10 mouse cellular contexts compared by ENCODE assay signal in the genomic region with DNA sequence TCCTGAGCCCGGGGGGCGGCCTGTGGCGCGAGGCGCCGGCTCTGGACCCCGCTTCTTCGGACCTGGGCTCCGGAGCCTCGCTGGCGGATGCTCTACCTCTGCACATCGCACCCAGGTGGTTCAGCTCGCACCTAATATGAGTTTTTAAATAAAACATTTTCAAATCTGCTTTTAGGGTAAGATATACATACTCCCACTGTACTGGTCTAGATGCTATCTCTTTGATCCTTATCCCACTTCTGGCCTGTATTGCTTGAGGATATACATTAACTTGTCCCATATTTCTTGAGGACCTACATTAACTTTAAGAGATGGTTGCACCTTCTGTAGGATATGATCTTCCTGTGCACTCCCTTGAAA. TPM values are rescaled to one million over a fixed set of nuclear protein-coding genes. Genes with fewer than 3 reads are reported as not detected.
DNase-seq lines count a peak whose midpoint lies in the region; ATAC-seq and TF ChIP-seq lines count a peak whose summit lies in the region.
"Had no signal": no experiment of that assay in that cellular context is flagged by ENCODE, and none has a peak within 500 bp of the region (broad histone marks: within the 10 kb centered on the region; RNA-seq: fewer than 3 reads in every experiment).

No protein-coding gene starts in this region.

- H3K4me3 ChIP-seq in heart, embryonic 13.5 days, result peak overlapping the region; percentile 58
- H3K4me3 ChIP-seq in ES-E14 (ENCODE audit: insufficient read depth in 1 of 2, low read depth in 1 of 2, low read length in 2 of 2, poor library complexity in 1 of 2, severe bottlenecking in 1 of 2), result peak overlapping the region; percentile 71 to 82
- H3K4me3 ChIP-seq in hindbrain, embryonic 10.5 days, result peak overlapping the region; percentile 55
- H3K4me3 ChIP-seq in liver, postnatal 0 days (ENCODE audit: low read depth, low read length), result peak overlapping the region; percentile 47

- ATAC-seq in heart, embryonic 13.5 days (ENCODE audit: extremely low read depth, insufficient number of reproducible peaks, low FRiP score, low TSS enrichment), result no peak
- ATAC-seq in liver, postnatal 0 days, result no peak
- no peak for ATAC-seq in activated CD4-positive, CD25-positive, alpha-beta regulatory T cell, adult 4 months

- peak overlapping the region; percentile 85 for H3K9ac ChIP-seq in heart, embryonic 13.5 days
- H3K9ac ChIP-seq in ES-E14 (ENCODE audit: insufficient read depth, low read depth, low read length, poor library complexity, severe bottlenecking), result peak overlapping the region; percentile 82
- peak overlapping the region; percentile 35; the same call in 1 of the 2 replicates for H3K9ac ChIP-seq in liver, postnatal 0 days (replicated peaks)

- peaks cover 17% of the 10 kb centered on the region for H3K36me3 ChIP-seq in heart, embryonic 13.5 days
- no peaks in the 10 kb centered on the region for H3K36me3 ChIP-seq in ES-E14 (ENCODE audit: control insufficient read depth, insufficient read depth, low read length, poor library complexity, severe bottlenecking)
- H3K36me3 ChIP-seq in hindbrain, embryonic 10.5 days, result peaks cover 16% of the 10 kb centered on the region
- no peaks in the 10 kb centered on the region for H3K36me3 ChIP-seq in liver, postnatal 0 days (replicated peaks; ENCODE audit: insufficient read depth, low read length)

- no peaks in the 10 kb centered on the region for H3K27me3 ChIP-seq in heart, embryonic 13.5 days (replicated peaks)
- H3K27me3 ChIP-seq in hindbrain, embryonic 10.5 days (ENCODE audit: insufficient read depth, poor library complexity, severe bottlenecking), result no peaks in the 10 kb centered on the region
- H3K27me3 ChIP-seq in liver, postnatal 0 days (ENCODE audit: insufficient read depth, low read length), result no peaks in the 10 kb centered on the region

- H3K27ac ChIP-seq in heart, embryonic 13.5 days (replicated peaks), result peak overlapping the region; percentile 68
- peak overlapping the region; percentile 82 for H3K27ac ChIP-seq in ES-E14 (ENCODE audit: insufficient read depth, low read depth, low read length, poor library complexity, severe bottlenecking)
- H3K27ac ChIP-seq in hindbrain, embryonic 10.5 days, result peak overlapping the region; percentile 89
- no peak overlapping the region for H3K27ac ChIP-seq in liver, postnatal 0 days (ENCODE audit: low read depth)

- H3K4me1 ChIP-seq in heart, embryonic 13.5 days, result no peaks in the 10 kb centered on the region
- H3K4me1 ChIP-seq in ES-E14 (ENCODE audit: control insufficient read depth in 2 of 2, insufficient read depth in 2 of 2, low read length in 2 of 2, poor library complexity in 1 of 2), result no peaks in the 10 kb centered on the region
- H3K4me1 ChIP-seq in hindbrain, embryonic 10.5 days (replicated peaks), result peaks cover 3% of the 10 kb centered on the region; the same call in 1 of the 2 replicates
- H3K4me1 ChIP-seq in liver, postnatal 0 days (ENCODE audit: insufficient read depth), result no peaks in the 10 kb centered on the region

- peak overlapping the region; percentile 80 for H3K4me2 ChIP-seq in heart, embryonic 13.5 days
- H3K4me2 ChIP-seq in liver, postnatal 0 days (ENCODE audit: low read depth, low read length), result peak overlapping the region; percentile 72

- no peak for DNase-seq in heart, adult 18-20 months
- DNase-seq in ES-E14 (ENCODE audit: low read depth, low spot score), result no peak
- no peak for DNase-seq in hindbrain, embryonic 10.5 days (ENCODE audit: low spot score)
- DNase-seq in liver, postnatal 0 days, result no peak
- no peak for DNase-seq in layer of hippocampus, adult 9-10 months (ENCODE audit: low spot score)
- DNase-seq in gastrocnemius, adult 8-10 months (ENCODE audit: low spot score in 2 of 2), result no peak

- WGBS in heart, embryonic 13.5 days, result 2% methylated on average over 12 of the region's 13 CpGs
- WGBS in hindbrain, embryonic 10.5 days, result 5% methylated on average over 13 of the region's 13 CpGs
- WGBS in liver, postnatal 0 days (ENCODE audit: insufficient replicate concordance), result 2% methylated on average over 12 of the region's 13 CpGs

- TF ChIP-seq CTCF in liver, postnatal 0 days (IDR thresholded peaks at IDR 0.05; ENCODE audit: low read depth), result no peak

- H3K9me3 ChIP-seq in heart, embryonic 13.5 days, result peaks cover 49% of the 10 kb centered on the region
- peaks cover 2% of the 10 kb centered on the region; the same call in 1 of the 2 replicates for H3K9me3 ChIP-seq in ES-E14 (ENCODE audit: control insufficient read depth, insufficient read depth, low read depth, low read length)
- peaks cover 64% of the 10 kb centered on the region for H3K9me3 ChIP-seq in hindbrain, embryonic 10.5 days
- H3K9me3 ChIP-seq in liver, postnatal 0 days (ENCODE audit: low read length), result peaks cover 9% of the 10 kb centered on the region

- no peak for TF ChIP-seq EP300 in liver, postnatal 0 days (IDR thresholded peaks at IDR 0.05; ENCODE audit: low read depth)

- in situ Hi-C loops in ES-E14 (cut with MboI; ENCODE audit: low sequenced_read_pairs in 2 of 2, unreplicated experiment in 2 of 2), result loop anchor here (25.0 kb wide), 2 partner anchors 1845 to 1970 kb away; no protein-coding TSS in a partner anchor

TF ChIP-seq in ES-E14, 5 proteins besides CTCF, POLR2A, EP300 and RAD21:
- no peak for TF ChIP-seq ZNF384 (IDR thresholded peaks at IDR 0.05; ENCODE audit: low read depth, low read length)
- no peak for TF ChIP-seq MAFK (IDR thresholded peaks at IDR 0.05; ENCODE audit: insufficient read depth, low read depth, low read length)
- TF ChIP-seq HCFC1 (IDR thresholded peaks at IDR 0.05; ENCODE audit: borderline replicate concordance, insufficient read depth, low read length), result no peak
- TF ChIP-seq ZC3H11A (IDR thresholded peaks at IDR 0.05; ENCODE audit: borderline replicate concordance, low read depth, low read length), result no peak
- no peak for TF ChIP-seq CHD2 (IDR thresholded peaks at IDR 0.05; ENCODE audit: low read depth, low read length)

RNA-seq across cellular contexts. Expression of gene Zfp978, which starts 46.3 kb away (rescaled TPM):
- 0.17 TPM in 1 of 2 replicates, not detected in the other for polyA plus RNA-seq in heart, embryonic 13.5 days (2015; fragmentation: Nextera tagmentation; extraction: Ambion mirVana)
- 1 to 10 TPM in 1 of 2 experiments, under 1 TPM in 1; 0.22 to 1.0 TPM for total RNA-seq in heart, adult 18-20 months (2021)
- total RNA-seq in ES-E14 (2012; rRNA removed), result 233 and 297 TPM in 2 replicates
- not detected in 2 replicates for polyA plus RNA-seq in hindbrain, embryonic 10.5 days (2016; fragmentation: Nextera tagmentation; extraction: Ambion mirVana)
- not detected in 2 replicates for polyA plus RNA-seq in liver, postnatal 0 days (2015; fragmentation: Nextera tagmentation; extraction: Ambion mirVana)
- under 1 TPM in 1 of 2 experiments, not detected in 1; 0.33 TPM for polyA plus RNA-seq in activated CD4-positive, CD25-positive, alpha-beta regulatory T cell, adult 4 months (2017; shearing (Covaris generic))
- total RNA-seq in gastrocnemius, adult 8-10 months (2022), result not detected
- total RNA-seq: hematopoietic stem cell, adult 5-6 weeks; neutrophil, adult 5-6 weeks had no signal

Comparison
In these comparisons a context has a peak if more than half of its experiments do, and no peak if none do; other contexts are left out.
1. H3K9ac ChIP-seq: peak in every context shown above with its lines; median percentile 85 in heart, embryonic 13.5 days; 82 in ES-E14; 35 in liver, postnatal 0 days.